Mouse (Mus musculus) brain, embryonic 14.5 days (tissue): ENCODE results near the gene Spout1. TPM values are rescaled to one million over a fixed set of nuclear protein-coding genes. Genes with fewer than 3 reads are reported as not detected.
"Not testable (repeated sequence)": the region's sequence is repeated elsewhere in the genome, so short reads cannot be mapped to it uniquely, and the experiment has no call there.

Source experiments
- DNase-seq: peaks from one replicate; pipeline ENCODE4 v3.0.0-alpha.2; 2011; ENCODE audit warnings: low read depth
- CTCF ChIP-seq: fragments of 200-500 bp; IDR thresholded peaks from 2 replicates; pipeline ENCODE4 v1.5.1; 2012; ENCODE audit warnings: inconsistent platforms, mild to moderate bottlenecking, moderate library complexity, borderline replicate concordance; ENCODE audit not compliant: insufficient read depth, insufficient read length; ENCODE audit errors: extremely low read depth
- POLR2A ChIP-seq: fragments of 200-500 bp; IDR thresholded peaks from 2 replicates; pipeline ENCODE4 v1.6.1; 2012; ENCODE audit warnings: mild to moderate bottlenecking, inconsistent platforms, borderline replicate concordance; ENCODE audit not compliant: poor library complexity, insufficient read depth, insufficient read length, severe bottlenecking; ENCODE audit errors: extremely low read depth
- polyA plus RNA-seq: library from polyadenylated mRNA; depleted of rRNA; stranded (reverse); fragments of >200 nt; gene quantifications from 2 replicates; pipeline ENCODE4 v1.2.3, GENCODE M21; 2012; rRNA removed

The Spout1 gene
- polyA plus RNA-seq, 1 experiment = 48.1 TPM

DNA sequence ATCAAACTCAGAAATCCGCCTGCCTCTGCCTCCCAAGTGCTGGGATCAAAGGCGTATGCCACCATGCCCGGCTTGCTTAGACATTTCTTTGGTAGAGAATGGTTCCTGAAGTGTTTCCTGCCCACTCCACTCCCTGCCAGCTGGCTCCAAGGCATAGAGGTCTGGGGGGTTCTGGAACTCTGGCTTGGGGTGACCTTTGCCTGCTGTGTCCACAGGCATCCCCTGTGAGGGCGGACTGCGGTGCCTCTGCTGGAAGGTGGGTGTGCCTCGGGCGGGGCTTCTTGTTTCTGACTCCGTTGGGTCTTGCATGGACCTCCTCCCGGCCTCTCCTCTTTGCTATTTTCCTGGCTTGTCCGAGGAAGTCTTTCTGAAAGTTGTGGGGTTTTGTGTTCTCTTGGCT lies 41.8 kb downstream of the Spout1 start:
- TF ChIP-seq CTCF = no peak
- TF ChIP-seq POLR2A = no peak

DNA sequence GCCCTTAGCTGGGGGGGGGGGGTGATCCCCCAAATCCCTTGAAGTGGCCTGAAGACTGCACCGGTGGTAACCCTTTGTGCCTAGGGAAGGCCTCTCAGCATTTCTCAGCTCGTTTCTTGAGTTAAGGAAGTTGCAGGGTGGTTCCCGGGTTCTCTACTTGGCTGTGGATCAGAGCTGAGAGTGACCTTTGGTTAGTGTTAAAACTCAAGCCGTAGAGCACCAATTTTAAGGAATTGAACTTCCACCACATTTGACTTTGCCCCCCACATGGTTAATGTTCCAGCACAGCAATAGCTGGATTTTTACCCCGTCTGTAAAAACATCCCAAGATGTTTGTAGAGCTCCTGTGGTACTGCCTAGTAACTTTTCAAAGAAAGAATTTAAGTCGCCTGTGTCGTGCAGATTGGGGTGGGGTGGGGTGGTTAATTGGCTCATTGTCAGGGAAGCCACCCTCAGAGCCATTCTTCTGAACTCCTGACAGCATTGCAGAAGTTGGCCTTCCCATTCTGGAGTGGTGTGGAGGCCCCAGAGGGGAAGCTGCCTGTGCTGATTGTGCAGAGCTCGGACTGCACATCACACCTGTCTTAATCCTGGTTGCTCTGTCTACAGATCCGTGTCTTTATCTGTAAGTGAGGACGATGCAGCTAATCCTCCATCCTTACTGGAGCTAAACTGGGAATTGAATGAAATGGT lies 43.2 kb downstream of the Spout1 start:
- DNase-seq = no peak
- TF ChIP-seq CTCF (no peak), POLR2A (no peak)

More for the DNA sequence above, 41.8 kb downstream of the Spout1 start:
- no peak for DNase-seq

- TF ChIP-seq CTCF = no peak
- no peak for TF ChIP-seq POLR2A
- DNase-seq = no peak
Observed at GRCm38 (mm10) chr2:30134378-30134711, 43.9 kb downstream of the Spout1 start.

DNA sequence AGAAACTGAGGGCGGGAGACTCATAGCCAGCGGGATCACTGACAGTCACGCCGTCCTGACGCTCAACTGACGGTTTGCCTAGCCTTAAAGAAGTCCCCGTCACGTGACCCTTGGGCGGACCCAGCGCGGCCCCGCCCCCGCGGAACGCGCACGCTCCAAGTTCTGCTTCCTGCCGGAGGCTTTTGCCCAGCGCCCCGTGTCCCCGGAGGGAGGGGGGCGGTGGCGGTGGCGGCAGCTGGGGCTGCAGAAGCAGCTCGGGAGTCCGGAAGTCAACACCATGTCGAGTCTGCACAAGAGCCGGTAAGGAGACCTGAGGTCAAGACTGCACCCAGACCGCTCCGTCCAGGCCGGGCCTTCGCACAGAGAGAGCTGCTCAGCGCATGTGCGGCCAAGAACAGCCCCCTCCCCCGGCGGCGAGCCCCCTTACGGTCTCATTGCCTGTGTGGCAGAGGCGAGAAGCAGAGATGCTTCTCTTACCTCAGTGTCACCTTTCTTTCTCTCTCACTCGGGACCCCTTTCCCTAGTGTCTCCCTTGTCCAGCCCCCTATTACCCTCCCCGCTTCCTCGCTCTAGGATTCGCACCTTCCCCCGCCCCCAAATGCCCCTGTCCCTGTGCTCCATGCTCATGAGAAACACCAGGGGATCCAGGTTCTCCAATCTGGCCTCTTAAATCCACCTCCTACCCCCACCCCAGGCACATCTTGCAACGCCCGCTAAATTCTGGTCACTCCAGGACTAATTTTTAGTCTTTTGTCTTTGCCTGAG lies 44.5 kb downstream of the Spout1 start, which contains the start of gene Tbc1d13:
Gene Tbc1d13 (plus strand): TSS at position 134 of the 765 bp plus-strand sequence.
- TF ChIP-seq CTCF (no peak), POLR2A (peak; percentile 33; the same call in 1 of the 2 replicates)
- peak; percentile 98 for DNase-seq

- peak; percentile 28 for DNase-seq
- TF ChIP-seq POLR2A = no peak
- no peak for TF ChIP-seq CTCF
Observed at GRCm38 (mm10) chr2:30132801-30133612, 45.3 kb downstream of the Spout1 start.

DNA sequence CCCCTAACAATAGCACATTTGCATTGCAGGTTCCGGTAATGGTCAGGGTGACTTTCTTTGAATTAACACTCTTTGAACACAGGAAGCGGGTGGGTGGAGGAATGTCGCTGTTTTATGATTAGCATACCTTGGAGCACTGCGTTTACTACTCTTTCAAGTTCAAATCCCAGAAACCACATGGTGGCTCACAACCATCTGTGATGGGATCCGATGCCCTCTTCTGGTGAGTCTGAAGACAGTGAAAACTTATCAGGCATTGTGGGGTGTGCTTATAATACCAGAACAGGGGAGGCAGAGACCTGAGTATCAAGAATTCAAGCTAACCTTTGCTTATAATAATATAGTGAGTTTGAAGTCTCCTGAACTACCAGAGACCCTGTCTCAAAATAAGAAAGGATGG lies 47.0 kb downstream of the Spout1 start:
- DNase-seq = not testable (repeated sequence)

GRCm38 (mm10) chr2:30130156-30130555 lies 48.1 kb downstream of the Spout1 start:
- DNase-seq = no peak
- TF ChIP-seq POLR2A (no peak), CTCF (no peak)

DNA sequence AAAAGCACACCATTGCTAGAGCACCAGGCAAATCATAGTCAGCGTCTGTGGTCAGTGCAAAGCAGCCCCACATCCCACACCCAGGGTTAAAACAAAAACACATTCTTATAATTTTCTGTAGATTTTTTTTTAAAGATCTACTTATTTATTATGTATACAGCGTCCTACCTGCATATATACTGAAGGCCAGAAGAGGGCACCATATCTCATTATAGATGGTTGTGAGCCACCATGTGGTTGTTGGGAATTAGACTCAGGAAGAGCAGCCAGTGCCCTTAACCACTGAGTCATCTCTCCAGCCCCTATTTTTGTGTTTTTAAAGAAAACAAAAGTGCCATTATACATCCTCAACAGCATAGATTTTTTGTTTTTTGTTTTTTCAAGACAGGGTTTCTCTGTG lies 49.5 kb downstream of the Spout1 start:
- peak; percentile 63 for DNase-seq
- no peak for TF ChIP-seq POLR2A
- peak; percentile 44; the same call in 1 of the 2 replicates for TF ChIP-seq CTCF

GRCm38 (mm10) chr2:30124472-30125274 lies 53.6 kb downstream of the Spout1 start, which contains the start of gene Zer1:
TSS of gene Zer1 (minus strand) at chr2:30124585.
- peak; percentile 98 for DNase-seq
- TF ChIP-seq POLR2A = peak; percentile 74; the same call in 1 of the 2 replicates
- no peak for TF ChIP-seq CTCF

DNA sequence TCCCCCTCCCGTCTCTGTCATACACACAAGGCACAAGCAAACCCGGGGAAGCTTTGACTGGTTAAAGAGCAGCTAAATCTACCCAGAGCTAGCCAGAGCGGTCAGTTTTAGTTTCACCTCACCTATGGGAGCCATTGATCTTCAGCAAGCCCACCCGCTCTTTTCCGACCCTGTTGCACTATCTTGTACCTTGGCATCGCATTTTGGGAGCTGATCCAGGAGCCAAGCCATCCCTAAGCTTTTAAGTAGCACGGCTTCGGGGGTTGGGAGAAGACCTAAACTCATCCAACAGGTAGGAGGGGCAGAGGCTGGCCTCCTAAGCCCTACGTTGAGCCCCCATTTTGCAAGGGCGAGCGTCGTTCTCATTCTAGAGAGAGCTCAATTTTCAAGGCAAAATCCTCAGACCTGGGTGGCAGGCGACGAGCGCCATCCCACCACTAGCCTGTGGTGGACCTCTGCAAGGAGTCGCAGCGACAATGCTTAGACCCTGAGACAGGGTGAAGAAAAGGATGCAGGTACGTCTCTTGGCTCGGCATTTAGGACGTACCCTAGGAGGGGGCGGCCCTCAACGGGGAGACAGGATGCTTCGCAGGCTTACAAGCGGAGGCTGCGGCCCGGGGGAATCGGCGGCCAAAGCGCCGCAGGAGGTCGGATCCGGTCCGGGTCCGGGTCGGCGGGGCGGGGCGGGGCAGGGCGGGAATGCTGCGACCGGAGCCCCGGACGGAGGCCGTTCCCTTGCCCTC lies 54.4 kb downstream of the Spout1 start:
- DNase-seq = no peak

More for the DNA sequence above, 54.4 kb downstream of the Spout1 start:
- no peak for TF ChIP-seq POLR2A
- TF ChIP-seq CTCF = no peak

Other genes with a start within 250 kb of the Spout1 start
- 51.6 and 58.0 TPM in 2 replicates for gene Gle1, start 243.0 kb downstream of the Spout1 start, polyA plus RNA-seq
- gene Sptan1, start 212.9 kb downstream of the Spout1 start, polyA plus RNA-seq = 595 and 622 TPM in 2 replicates
- 71.2 and 77.7 TPM in 2 replicates for gene Wdr34, start 129.6 kb downstream of the Spout1 start, polyA plus RNA-seq
- 223 and 340 TPM in 2 replicates for gene Set, start 121.1 kb downstream of the Spout1 start, polyA plus RNA-seq
- gene Pkn3, start 100.8 kb downstream of the Spout1 start, polyA plus RNA-seq = 3.7 and 7.2 TPM in 2 replicates
- 33.2 and 45.4 TPM in 2 replicates for gene Zdhhc12, start 84.8 kb downstream of the Spout1 start, polyA plus RNA-seq
- 88.2 and 94.3 TPM in 2 replicates for gene Zer1, start 53.9 kb downstream of the Spout1 start, polyA plus RNA-seq
- gene Tbc1d13, start 44.7 kb downstream of the Spout1 start, polyA plus RNA-seq = 75.4 and 84.1 TPM in 2 replicates
- 19.1 and 19.2 TPM in 2 replicates for gene Endog, start 7.0 kb downstream of the Spout1 start, polyA plus RNA-seq
- 30.0 and 42.9 TPM in 2 replicates for gene Kyat1, start 27.4 kb upstream of the Spout1 start, polyA plus RNA-seq
- gene Lrrc8a, start 59.3 kb upstream of the Spout1 start, polyA plus RNA-seq = 33.4 and 42.4 TPM in 2 replicates
- 14.8 and 23.6 TPM in 2 replicates for gene Gm28035, start 62.1 kb upstream of the Spout1 start, polyA plus RNA-seq
- gene Phyhd1, start 87.7 kb upstream of the Spout1 start, polyA plus RNA-seq = 11.8 and 21.8 TPM in 2 replicates
- not detected in 2 replicates for gene Gm28038, start 102.6 kb upstream of the Spout1 start, polyA plus RNA-seq
- gene Dolk, start 107.9 kb upstream of the Spout1 start, polyA plus RNA-seq = 15.7 TPM in 2 replicates
- 46.3 and 48.7 TPM in 2 replicates for gene Nup188, start 107.9 kb upstream of the Spout1 start, polyA plus RNA-seq
- gene Sh3glb2, start 180.9 kb upstream of the Spout1 start, polyA plus RNA-seq = 304 and 410 TPM in 2 replicates
- gene Miga2, start 185.8 kb upstream of the Spout1 start, polyA plus RNA-seq = 40.4 and 43.8 TPM in 2 replicates
- 73.2 and 114 TPM in 2 replicates for gene Dolpp1, start 213.8 kb upstream of the Spout1 start, polyA plus RNA-seq
- 28.3 and 31.3 TPM in 2 replicates for gene Crat, start 237.4 kb upstream of the Spout1 start, polyA plus RNA-seq
- gene Ptpa, start 237.6 kb upstream of the Spout1 start, polyA plus RNA-seq = 151 and 152 TPM in 2 replicates